Mouse (Mus musculus) heart, postnatal 36 days (tissue): ENCODE data around the gene Chst11. TPM values are rescaled to one million over a fixed set of nuclear protein-coding genes. Genes with fewer than 3 reads are reported as not detected.

ENCODE experiments used
- DNase-seq, 2 experiments: peaks; one replicate each; pipeline ENCODE4 v3.0.0; 2021 to 2022
- intact Hi-C: fragments of 180-260 bp; cut with DNase I; formaldehyde crosslinking; loops from one replicate; pipeline ENCODE4 v1.15.1; 2025
- total RNA-seq, 2 experiments: library from RNA; stranded (reverse); gene quantifications; 2 replicates each; pipeline ENCODE4 v1.2.3; 2021

The Chst11 gene
- 1 to 10 TPM; 2.8 to 3.2 TPM for total RNA-seq

- intact Hi-C loops, result loop anchor here (2.0 to 5.0 kb wide), 3 partner anchors 116 to 562 kb away; no protein-coding TSS in a partner anchor
- DNase-seq, result peak; percentile 75 to 82
These were observed at the start of gene Chst11 for GRCm38 (mm10) chr10:82984950-82985699. Chst11 (plus strand) TSS chr10:82985498.

DNA sequence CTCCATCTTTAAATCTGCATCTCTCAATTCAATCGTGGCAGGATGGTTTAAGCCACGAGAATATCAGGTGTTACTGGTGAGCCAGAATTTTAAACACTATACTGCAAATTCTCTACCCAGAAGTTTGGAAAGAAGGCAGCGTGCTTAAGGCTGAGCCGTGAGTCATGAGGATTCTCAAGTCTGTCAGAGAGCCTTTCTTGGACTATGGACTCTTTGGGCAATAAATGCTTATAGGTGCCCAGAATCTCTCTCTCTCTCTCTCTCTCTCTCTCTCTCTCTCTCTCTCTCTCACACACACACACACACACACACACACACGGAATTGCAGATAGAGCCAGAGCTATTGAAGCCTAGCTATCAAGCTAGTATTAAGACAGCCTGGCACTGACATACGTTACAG, 49.5 kb upstream of the Chst11 start:
- intact Hi-C loops, result no loop called here
- DNase-seq, result no peak

DNA sequence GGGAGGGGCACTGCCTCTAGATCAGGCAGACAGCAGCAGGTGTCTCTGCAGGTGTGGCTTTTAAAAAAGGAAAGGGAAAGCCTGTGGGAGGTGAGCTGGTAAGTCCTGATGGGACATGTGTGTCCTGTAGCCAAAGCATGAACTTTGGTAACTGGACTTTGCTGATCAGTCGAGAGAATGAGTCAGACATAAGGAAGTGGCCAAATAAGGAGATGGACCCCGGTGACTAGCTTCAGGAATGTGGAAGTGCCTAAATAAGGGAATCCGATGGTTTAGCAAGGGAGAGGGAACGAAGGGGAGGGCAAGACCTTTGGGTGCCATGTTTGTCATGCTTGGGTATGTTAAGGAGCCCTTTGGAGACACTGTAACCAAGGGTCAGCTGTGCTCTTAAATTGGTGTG, 31.9 kb upstream of the Chst11 start:
- intact Hi-C loops, result no loop called here
- DNase-seq, result no peak

DNA sequence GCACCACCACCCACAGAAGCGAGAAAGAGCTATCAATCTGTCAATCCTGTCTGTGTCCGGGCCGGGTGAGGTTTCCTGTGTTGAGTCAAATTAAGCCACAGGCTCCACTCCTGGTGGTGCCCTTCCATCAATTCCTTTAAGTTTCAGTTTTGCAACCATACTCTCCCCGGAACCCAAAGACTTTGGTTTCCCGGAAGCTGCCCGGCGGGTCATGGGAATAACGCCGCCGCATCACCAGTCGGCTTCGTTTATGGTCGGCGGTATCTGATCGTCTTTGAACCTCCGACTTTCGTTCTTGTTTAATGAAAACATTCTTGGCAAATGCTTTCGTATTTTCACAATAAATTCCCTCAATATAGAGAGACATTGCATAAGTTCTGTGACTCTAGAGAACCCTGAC, 30.2 kb upstream of the Chst11 start:
- no peak for DNase-seq
- intact Hi-C loops, result no loop called here

DNA sequence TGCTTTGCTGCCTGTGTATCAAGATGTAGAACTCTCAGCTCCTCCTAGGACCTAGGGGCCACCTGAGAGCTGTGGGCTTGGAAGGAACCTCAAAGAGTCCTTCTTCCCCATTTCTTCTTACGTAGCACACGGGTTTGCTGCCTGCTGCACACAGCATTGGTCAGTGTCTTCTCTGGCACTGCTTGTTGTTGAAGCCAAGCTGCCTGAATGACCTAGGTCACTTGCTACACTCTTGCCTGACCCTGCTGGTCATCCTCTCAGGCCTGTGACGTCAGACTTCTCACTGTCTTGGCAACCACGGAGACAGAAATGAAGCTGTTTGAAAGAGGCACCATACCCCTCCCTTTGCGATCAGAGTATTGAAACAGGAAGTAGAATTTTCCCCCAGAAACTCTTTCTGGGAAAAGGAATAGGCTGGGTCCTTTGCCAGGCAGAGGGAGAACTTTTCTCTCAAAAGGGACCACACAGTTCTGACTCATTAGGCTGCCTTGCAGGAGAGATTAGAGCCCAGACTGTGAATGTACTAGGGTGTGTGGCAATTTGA, 27.0 kb upstream of the Chst11 start:
- DNase-seq, result no peak
- intact Hi-C loops, result no loop called here

- no peak for DNase-seq
- intact Hi-C loops, result no loop called here
These were observed 26.0 kb upstream of the Chst11 start for GRCm38 (mm10) chr10:82959316-82959715.

DNA sequence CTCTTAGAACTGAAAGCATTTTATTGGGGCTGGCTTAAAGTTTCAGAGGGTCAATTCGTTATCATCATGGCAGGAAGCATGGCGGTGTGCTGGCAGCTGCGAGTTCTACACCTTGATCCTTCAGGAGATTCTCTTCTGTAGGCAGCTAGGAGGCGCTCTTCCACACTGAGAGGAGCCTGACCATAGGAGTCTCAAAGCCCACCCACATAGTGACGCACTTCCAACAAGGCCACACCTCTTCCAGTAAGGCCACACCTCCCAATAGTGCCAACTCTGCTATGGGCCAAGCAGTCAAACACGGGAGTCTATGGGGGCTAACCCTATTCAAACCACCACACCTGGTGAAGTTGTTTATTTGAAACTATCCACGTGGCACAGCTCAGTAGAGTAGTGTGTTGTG, 24.0 kb upstream of the Chst11 start:
- intact Hi-C loops, result no loop called here
- no peak for DNase-seq

GRCm38 (mm10) chr10:82962018-82962417, 23.3 kb upstream of the Chst11 start:
- no peak for DNase-seq
- intact Hi-C loops, result no loop called here

- no peak for DNase-seq
- intact Hi-C loops, result no loop called here
These were observed 22.8 kb upstream of the Chst11 start for GRCm38 (mm10) chr10:82962472-82963020.

- DNase-seq, result no peak
- intact Hi-C loops, result no loop called here
These were observed 20.8 kb upstream of the Chst11 start for GRCm38 (mm10) chr10:82964491-82964890.

- intact Hi-C loops, result no loop called here
- DNase-seq, result no peak
These were observed 18.6 kb upstream of the Chst11 start for GRCm38 (mm10) chr10:82966672-82967071.

- DNase-seq, result no peak
- intact Hi-C loops, result no loop called here
These were observed 15.7 kb upstream of the Chst11 start for GRCm38 (mm10) chr10:82969612-82970011.

DNA sequence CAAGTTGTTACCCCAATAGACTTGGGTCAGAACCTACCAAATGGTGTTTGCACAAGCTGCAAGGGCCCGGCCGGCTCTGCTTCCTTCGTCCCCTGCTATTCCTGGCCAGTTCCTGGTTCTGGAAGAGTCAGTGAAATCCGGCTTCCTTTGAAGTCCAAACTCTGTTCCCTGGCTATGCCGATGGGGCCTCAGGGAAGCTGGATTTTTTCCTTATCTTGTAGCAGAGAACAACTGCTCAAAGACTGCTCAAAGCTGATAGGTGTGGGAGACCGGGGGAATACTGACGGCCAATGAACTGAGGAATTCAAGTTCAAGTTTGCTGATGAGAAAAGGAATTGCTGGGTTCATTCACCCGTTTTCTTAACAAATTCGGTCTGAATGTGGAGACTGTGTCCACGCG, 13.7 kb upstream of the Chst11 start:
- no peak for DNase-seq
- intact Hi-C loops, result no loop called here

DNA sequence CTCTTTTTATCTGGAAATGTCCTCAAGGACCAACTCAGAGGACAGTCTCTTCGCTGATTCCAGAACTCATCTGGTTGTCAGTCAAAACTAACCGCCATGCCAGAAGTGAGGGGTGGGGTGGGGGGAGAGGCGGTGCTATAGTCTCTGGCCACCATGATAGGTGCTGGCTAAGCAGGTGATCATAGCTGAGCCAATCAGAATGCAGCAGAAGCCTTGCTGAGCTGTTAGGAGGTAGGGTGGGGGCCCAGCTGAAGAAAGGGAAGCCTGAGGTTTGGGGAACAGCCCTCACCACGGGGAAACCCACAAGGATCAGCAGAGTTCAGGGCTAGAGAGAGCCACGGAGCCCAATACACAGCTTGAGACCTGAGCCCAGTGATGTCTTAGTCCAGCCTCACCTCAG, 11.1 kb upstream of the Chst11 start:
- no peak for DNase-seq
- intact Hi-C loops, result no loop called here

DNA sequence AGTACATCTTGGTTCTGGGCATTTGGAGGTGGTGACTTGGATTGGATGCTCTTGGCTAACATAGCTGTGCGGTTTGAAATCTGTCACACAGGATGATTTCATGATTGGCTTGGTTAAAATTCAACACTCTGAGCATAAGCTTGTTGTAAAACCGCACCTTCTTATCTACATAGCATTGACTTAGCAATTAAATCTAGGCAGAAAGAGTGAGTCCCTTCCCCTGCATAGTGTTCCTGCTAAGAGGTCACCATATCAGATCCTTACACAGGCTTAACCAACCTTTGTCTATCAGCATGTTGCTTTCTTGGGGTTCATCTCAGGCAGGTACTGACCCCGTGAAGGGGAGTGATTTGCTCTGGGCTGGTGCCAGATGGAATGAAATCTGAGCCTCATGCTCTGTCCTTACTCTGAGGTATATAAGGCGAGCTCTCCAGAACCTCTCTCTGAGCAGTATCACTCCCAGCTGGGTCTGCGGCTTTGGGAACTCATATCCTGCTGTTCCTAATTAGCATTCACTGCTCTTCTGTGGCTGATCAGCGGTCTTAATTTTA, 10.6 kb upstream of the Chst11 start:
- intact Hi-C loops, result no loop called here
- DNase-seq, result no peak

DNA sequence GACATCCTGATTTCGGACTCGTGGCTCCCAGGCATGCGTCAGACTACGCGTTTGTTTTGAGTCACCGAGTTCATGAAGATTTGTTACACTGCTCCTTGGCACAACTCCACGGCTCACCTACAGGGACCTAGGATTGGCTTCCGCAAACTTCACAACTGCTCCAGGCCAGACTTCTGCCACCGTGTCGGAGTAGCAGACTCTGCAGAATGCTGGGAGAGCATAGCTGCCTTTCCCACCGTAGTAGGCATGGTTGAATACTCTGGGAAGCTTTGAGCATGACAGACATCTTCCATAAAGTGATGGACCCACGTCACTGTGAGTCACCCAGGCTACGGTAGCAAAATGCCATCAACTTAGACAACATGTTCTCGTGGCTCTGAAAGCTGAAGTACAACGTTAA, 9.5 kb upstream of the Chst11 start:
- intact Hi-C loops, result no loop called here

DNA sequence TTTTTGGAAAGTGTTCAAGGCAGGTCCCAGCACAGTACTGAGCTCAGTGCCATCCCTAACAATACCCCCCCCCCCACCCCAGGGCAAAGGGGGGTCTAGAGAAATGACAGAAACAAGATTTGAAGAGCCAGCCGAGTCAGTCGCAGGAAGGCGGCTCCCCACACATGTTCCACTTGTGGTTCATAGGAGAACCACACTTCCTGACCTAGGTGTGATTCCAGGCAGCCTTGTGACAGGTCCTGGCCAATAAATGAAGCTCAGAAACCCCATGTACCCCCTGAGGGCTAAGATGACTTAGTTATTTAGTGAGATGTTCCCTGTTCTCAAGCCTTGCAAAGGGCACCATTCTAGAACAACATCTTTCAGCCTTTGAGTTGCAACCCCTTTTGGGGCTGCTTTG, 3.0 kb upstream of the Chst11 start:
- intact Hi-C loops, result loop anchor here (5.0 kb wide), 1 partner anchor 565 kb away; no protein-coding TSS in a partner anchor

More for the DNA sequence above, 9.5 kb upstream of the Chst11 start:
- DNase-seq, result no peak

GRCm38 (mm10) chr10:82985700-82986131, 418 bp downstream of the Chst11 start:
- DNase-seq, result peak in 1 of 2 experiments; percentile 53
- intact Hi-C loops, result loop anchor here (2.0 to 5.0 kb wide), 4 partner anchors 19 to 197 kb away; no protein-coding TSS in a partner anchor

More for the DNA sequence above, 3.0 kb upstream of the Chst11 start:
- DNase-seq, result no peak

GRCm38 (mm10) chr10:82986251-82986992, 1.1 kb downstream of the Chst11 start:
- peak; percentile 16 to 17 for DNase-seq
- intact Hi-C loops, result loop anchor here (2.0 to 5.0 kb wide), 3 partner anchors 18 to 196 kb away; no protein-coding TSS in a partner anchor

GRCm38 (mm10) chr10:82986993-82987349, 1.7 kb downstream of the Chst11 start:
- intact Hi-C loops, result loop anchor here (2.0 to 5.0 kb wide), 3 partner anchors 18 to 195 kb away; no protein-coding TSS in a partner anchor

GRCm38 (mm10) chr10:82987394-82987793, 2.1 kb downstream of the Chst11 start:
- DNase-seq, result no peak
- intact Hi-C loops, result loop anchor here (2.0 to 5.0 kb wide), 3 partner anchors 17 to 195 kb away; no protein-coding TSS in a partner anchor

More at GRCm38 (mm10) chr10:82986993-82987349, 1.7 kb downstream of the Chst11 start:
- no peak for DNase-seq
